11 mouse cellular contexts compared by ENCODE assay signal in genomic region chr6:65585333-65586053, GRCm38 (mm10).
DNase-seq lines count a peak whose midpoint lies in the region; ATAC-seq and TF ChIP-seq lines count a peak whose summit lies in the region.
"Had no signal": no experiment of that assay in that cellular context is flagged by ENCODE, and none has a peak within 500 bp of the region (broad histone marks: within the 10 kb centered on the region; RNA-seq: fewer than 3 reads in every experiment).

No protein-coding gene starts in this region.

- no peaks in the 10 kb centered on the region for H3K36me3 ChIP-seq in heart, embryonic 15.5 days
- peaks cover 0 to 40% of the 10 kb centered on the region in 2 experiments; a peak in 2 of 4 replicates for H3K36me3 ChIP-seq in MEL (ENCODE audit: control insufficient read depth in 1 of 2, insufficient read depth in 2 of 2, low read length in 2 of 2)
- H3K36me3 ChIP-seq in megakaryocyte, embryonic 14.5 days (replicated peaks; ENCODE audit: low read length), result no peaks in the 10 kb centered on the region
- H3K36me3 ChIP-seq in intestine, embryonic 16.5 days (ENCODE audit: control insufficient read depth, insufficient read depth, low read length), result no peaks in the 10 kb centered on the region
- H3K36me3 ChIP-seq: midbrain, embryonic 10.5 days had no signal

- TF ChIP-seq RAD21 in MEL (IDR thresholded peaks at IDR 0.05; ENCODE audit: low read depth, low read length), result no peak

- peak in 1 of 2 experiments; percentile 48; a peak in 2 of 4 replicates for TF ChIP-seq EP300 in MEL (IDR thresholded peaks at IDR 0.05; ENCODE audit: low read depth in 1 of 2, low read length in 2 of 2)

- H3K4me1 ChIP-seq in heart, embryonic 15.5 days (replicated peaks), result peaks cover 19% of the 10 kb centered on the region
- peaks cover 24 to 26% of the 10 kb centered on the region in 2 experiments for H3K4me1 ChIP-seq in MEL (ENCODE audit: control insufficient read depth in 1 of 2, insufficient read depth in 2 of 2, low read length in 2 of 2)
- peaks cover 87% of the 10 kb centered on the region for H3K4me1 ChIP-seq in megakaryocyte, embryonic 14.5 days
- no peaks in the 10 kb centered on the region for H3K4me1 ChIP-seq in intestine, embryonic 16.5 days (ENCODE audit: control insufficient read depth, insufficient read depth, low read length)

- ATAC-seq in heart, embryonic 15.5 days (replicated peaks; ENCODE audit: insufficient number of reproducible peaks, insufficient read depth, low FRiP score, low read depth), result no peak
- no peak for ATAC-seq in intestine, embryonic 16.5 days

- peak overlapping the region; percentile 91 for H3K27ac ChIP-seq in heart, embryonic 15.5 days
- no peak overlapping the region for H3K27ac ChIP-seq in MEL (ENCODE audit: control insufficient read depth, low read depth, low read length)
- no peak overlapping the region for H3K27ac ChIP-seq in intestine, embryonic 16.5 days (ENCODE audit: low read length)
- H3K27ac ChIP-seq: kidney, postnatal 0 days; liver, embryonic 14.5 days; midbrain, embryonic 10.5 days had no signal

- WGBS in heart, embryonic 15.5 days, result 49% methylated on average over 3 of the region's 3 CpGs
- WGBS in intestine, embryonic 16.5 days, result 69% methylated on average over 3 of the region's 3 CpGs

- H3K4me3 ChIP-seq in heart, embryonic 15.5 days, result peak overlapping the region; percentile 11; the same call in 1 of the 2 replicates
- peak overlapping the region; percentile 36 to 40 for H3K4me3 ChIP-seq in MEL (ENCODE audit: control insufficient read depth in 1 of 2, insufficient read depth in 1 of 2, low read depth in 2 of 2, low read length in 2 of 2)
- H3K4me3 ChIP-seq in megakaryocyte, embryonic 14.5 days (replicated peaks), result peak overlapping the region; percentile 81
- no peak overlapping the region for H3K4me3 ChIP-seq in intestine, embryonic 16.5 days (ENCODE audit: low read length)
- H3K4me3 ChIP-seq: erythroblast, embryonic 14.5 days; midbrain, embryonic 10.5 days had no signal

- H3K9ac ChIP-seq in heart, embryonic 15.5 days, result no peak overlapping the region
- H3K9ac ChIP-seq in MEL (ENCODE audit: control insufficient read depth, low read depth, low read length, poor library complexity, severe bottlenecking), result no peak overlapping the region
- H3K9ac ChIP-seq in intestine, embryonic 16.5 days (ENCODE audit: low read depth, low read length), result no peak overlapping the region
- H3K9ac ChIP-seq: liver, embryonic 14.5 days had no signal

- TF ChIP-seq POLR2A in MEL (IDR thresholded peaks at IDR 0.05; ENCODE audit: control insufficient read depth in 1 of 2, insufficient read depth in 1 of 2, low read depth in 1 of 2, low read length in 2 of 2, poor library complexity in 1 of 2), result no peak

- H3K27me3 ChIP-seq in heart, embryonic 15.5 days, result no peaks in the 10 kb centered on the region
- no peaks in the 10 kb centered on the region for H3K27me3 ChIP-seq in MEL (ENCODE audit: control insufficient read depth in 1 of 2, insufficient read depth in 2 of 2, low read length in 2 of 2)
- H3K27me3 ChIP-seq in megakaryocyte, embryonic 14.5 days (replicated peaks), result no peaks in the 10 kb centered on the region
- H3K27me3 ChIP-seq in intestine, embryonic 16.5 days (replicated peaks; ENCODE audit: control insufficient read depth, insufficient read depth, low read length), result no peaks in the 10 kb centered on the region

- TF ChIP-seq CTCF in MEL (IDR thresholded peaks at IDR 0.05 in 2 of 3, conservative IDR thresholded peaks at IDR 0.05 in 1 of 3; ENCODE audit: control insufficient read depth in 1 of 3, insufficient read depth in 1 of 3, low read depth in 2 of 3, low read length in 3 of 3, poor library complexity in 1 of 3, severe bottlenecking in 1 of 3), result no peak

- peak overlapping the region; percentile 44 for H3K4me2 ChIP-seq in heart, embryonic 15.5 days
- H3K4me2 ChIP-seq in intestine, embryonic 16.5 days (ENCODE audit: low read depth, low read length), result no peak overlapping the region

- intact Hi-C loops in heart, postnatal 14 days (cut with DNase I), result no loop called here

- H3K79me2 ChIP-seq in MEL (ENCODE audit: control insufficient read depth, insufficient read depth, low read length, poor library complexity), result no peaks in the 10 kb centered on the region

- DNase-seq in heart, postnatal 14 days, result no peak
- DNase-seq in 416B (ENCODE audit: low read depth) (peak; percentile 73), MEL (ENCODE audit: low read depth, low spot score) (peak; percentile 41)
- no peak for DNase-seq in gastrocnemius, postnatal 10 days

- no peaks in the 10 kb centered on the region for H3K9me3 ChIP-seq in heart, embryonic 15.5 days (replicated peaks)
- H3K9me3 ChIP-seq in MEL (replicated peaks; ENCODE audit: insufficient read depth, low read length), result no peaks in the 10 kb centered on the region
- no peaks in the 10 kb centered on the region for H3K9me3 ChIP-seq in megakaryocyte, embryonic 14.5 days
- H3K9me3 ChIP-seq in intestine, embryonic 16.5 days (ENCODE audit: control insufficient read depth, low read length), result no peaks in the 10 kb centered on the region
- H3K9me3 ChIP-seq: midbrain, embryonic 10.5 days had no signal

TF ChIP-seq in MEL, 35 proteins besides CTCF, POLR2A, EP300 and RAD21:
- TF ChIP-seq ZNF384 (IDR thresholded peaks at IDR 0.05; ENCODE audit: low read depth, low read length) (peak; percentile 71), ETS1 (IDR thresholded peaks at IDR 0.05; ENCODE audit: low read depth, low read length) (peak; percentile 46; the same call in 1 of the 2 replicates), NELFE (IDR thresholded peaks at IDR 0.05; ENCODE audit: low read depth, low read length) (no peak)

Comparison
In these comparisons a context has a peak if more than half of its experiments do, and no peak if none do; other contexts are left out.
1. DNase-seq: peak in 416B (single experiment) and MEL (single experiment); none in heart, postnatal 14 days (0 of 2) and gastrocnemius, postnatal 10 days (single experiment).